Mouse (Mus musculus): ENCODE measurements around the gene Ldb1.

DNA sequence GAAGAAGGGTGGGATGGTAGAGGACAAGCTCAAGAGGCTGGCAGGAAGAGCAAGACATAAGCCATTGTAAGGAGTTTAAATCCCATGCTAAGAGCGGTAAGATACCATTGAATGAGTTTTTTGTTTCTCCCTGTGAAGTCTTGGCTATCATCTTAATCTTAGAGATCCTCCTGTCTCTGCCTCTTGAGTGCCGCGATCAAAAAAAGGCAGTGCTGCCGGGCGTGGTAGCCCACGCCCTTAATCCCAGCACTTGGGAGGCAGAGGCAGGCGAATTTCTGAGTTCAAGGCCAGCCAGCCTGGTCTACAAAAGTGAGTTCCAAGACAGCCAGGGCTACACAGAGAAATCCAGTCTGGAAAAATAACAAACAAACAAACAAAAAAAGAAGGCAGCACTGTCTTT, 13.5 kb upstream of the Ldb1 start:
- TF ChIP-seq GATA1 (IDR thresholded peaks at IDR 0.05; ENCODE audit: low read length) (no peak), TAL1 (IDR thresholded peaks at IDR 0.05; ENCODE audit: low read length) (no peak)

All from erythroblast, embryonic 14.5 days (primary cell).